Mouse (Mus musculus): Measurements from ENCODE around the gene Ccdc146. TPM values are rescaled to one million over a fixed set of nuclear protein-coding genes. Genes with fewer than 3 reads are reported as not detected.

Gene Ccdc146
- 0.29 TPM in 1 of 2 replicates, not detected in the other for polyA plus RNA-seq (2015; fragmentation: Nextera tagmentation; extraction: Ambion mirVana)

- H3K4me3 ChIP-seq = peak within 1 kb of the TSS; percentile 78
- H3K4me2 ChIP-seq = peak within 1 kb of the TSS; percentile 92
- ATAC-seq (ENCODE audit: insufficient number of reproducible peaks, low FRiP score, low TSS enrichment, low read depth) = peak; percentile 100
- under 1% methylated on average over 68 of the region's 68 CpGs for WGBS
- peak within 1 kb of the TSS; percentile 43; the same call in 1 of the 2 replicates for H3K27ac ChIP-seq
- H3K36me3 ChIP-seq = no peaks in the 10 kb centered on the region
- no peaks in the 10 kb centered on the region for H3K27me3 ChIP-seq
- 0 out of 2 replicates have a peak, but pooled peaks cover 11% of the 10 kb centered on the region for H3K4me1 ChIP-seq
- no peaks in the 10 kb centered on the region for H3K9me3 ChIP-seq
- peak within 1 kb of the TSS; percentile 64 for H3K9ac ChIP-seq
Measured at GRCm38 (mm10) chr5:21424614-21425602, at the start of gene Ccdc146, which contains the start of gene Fam185a. Ccdc146 (minus strand) TSS chr5:21424677. Fam185a (plus strand) TSS chr5:21424958.

DNA sequence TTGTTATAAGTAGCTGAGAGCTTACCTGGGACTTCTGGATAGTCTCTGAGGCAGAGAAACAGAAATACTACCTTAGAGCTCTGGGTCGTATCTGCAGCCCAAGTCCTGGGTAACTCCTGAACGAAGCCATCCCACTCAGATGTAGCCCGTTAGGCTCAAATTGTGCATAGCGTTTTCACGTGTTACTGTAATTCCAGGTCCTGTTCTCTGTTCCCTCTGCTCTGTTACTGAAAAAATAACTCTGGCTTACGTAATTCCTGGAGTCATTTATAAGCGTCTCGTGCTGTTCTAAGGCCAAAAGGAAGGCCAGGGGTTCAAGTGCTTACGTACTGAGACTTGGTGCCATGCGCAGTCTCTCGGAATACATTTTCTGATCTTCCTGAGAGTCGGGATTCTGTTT lies 43.6 kb upstream of the Ccdc146 start:
- no peak for ATAC-seq (ENCODE audit: insufficient number of reproducible peaks, low FRiP score, low TSS enrichment, low read depth)
- no peaks in the 10 kb centered on the region for H3K9me3 ChIP-seq
- no peaks in the 10 kb centered on the region for H3K36me3 ChIP-seq
- H3K4me2 ChIP-seq = no peak overlapping the region
- H3K4me3 ChIP-seq = no peak overlapping the region
- H3K4me1 ChIP-seq = peaks cover 3% of the 10 kb centered on the region; the same call in 1 of the 2 replicates
- H3K27ac ChIP-seq = 0 out of 2 replicates have a peak overlapping the region, but pooled peaks have one; percentile 11
- H3K9ac ChIP-seq = no peak overlapping the region
- 59% methylated on average over 12 of the region's 12 CpGs for WGBS
- H3K27me3 ChIP-seq = no peaks in the 10 kb centered on the region

DNA sequence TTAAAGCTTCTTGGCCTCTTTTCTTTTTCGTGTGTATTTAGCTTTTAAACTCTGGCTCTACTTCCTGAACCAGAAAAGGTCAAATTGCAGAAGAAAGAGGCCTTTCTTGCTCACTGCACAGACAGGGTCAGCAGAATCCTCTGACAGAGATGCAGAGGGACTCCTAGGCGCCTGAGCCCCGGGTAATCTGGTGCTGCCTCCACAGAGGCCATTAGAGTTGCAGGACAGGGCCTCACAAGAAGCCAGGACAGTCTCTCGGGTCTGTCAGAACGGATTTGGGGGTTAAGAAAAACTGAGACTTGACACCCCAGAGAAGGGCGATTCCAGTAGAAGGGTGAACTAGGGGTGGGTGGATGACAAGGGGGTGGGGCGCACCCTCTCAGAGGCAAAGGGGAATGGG lies 42.9 kb upstream of the Ccdc146 start:
- Histone ChIP-seq H3K4me1 (peaks cover 3% of the 10 kb centered on the region; the same call in 1 of the 2 replicates), H3K4me3 (no peak overlapping the region), H3K9me3 (no peaks in the 10 kb centered on the region), H3K27ac (peak overlapping the region; percentile 50; the same call in 1 of the 2 replicates), H3K9ac (no peak overlapping the region), H3K27me3 (no peaks in the 10 kb centered on the region), H3K4me2 (no peak overlapping the region), H3K36me3 (no peaks in the 10 kb centered on the region)
- ATAC-seq (ENCODE audit: insufficient number of reproducible peaks, low FRiP score, low TSS enrichment, low read depth) = no peak
- WGBS = 63% methylated on average over 7 of the region's 7 CpGs

DNA sequence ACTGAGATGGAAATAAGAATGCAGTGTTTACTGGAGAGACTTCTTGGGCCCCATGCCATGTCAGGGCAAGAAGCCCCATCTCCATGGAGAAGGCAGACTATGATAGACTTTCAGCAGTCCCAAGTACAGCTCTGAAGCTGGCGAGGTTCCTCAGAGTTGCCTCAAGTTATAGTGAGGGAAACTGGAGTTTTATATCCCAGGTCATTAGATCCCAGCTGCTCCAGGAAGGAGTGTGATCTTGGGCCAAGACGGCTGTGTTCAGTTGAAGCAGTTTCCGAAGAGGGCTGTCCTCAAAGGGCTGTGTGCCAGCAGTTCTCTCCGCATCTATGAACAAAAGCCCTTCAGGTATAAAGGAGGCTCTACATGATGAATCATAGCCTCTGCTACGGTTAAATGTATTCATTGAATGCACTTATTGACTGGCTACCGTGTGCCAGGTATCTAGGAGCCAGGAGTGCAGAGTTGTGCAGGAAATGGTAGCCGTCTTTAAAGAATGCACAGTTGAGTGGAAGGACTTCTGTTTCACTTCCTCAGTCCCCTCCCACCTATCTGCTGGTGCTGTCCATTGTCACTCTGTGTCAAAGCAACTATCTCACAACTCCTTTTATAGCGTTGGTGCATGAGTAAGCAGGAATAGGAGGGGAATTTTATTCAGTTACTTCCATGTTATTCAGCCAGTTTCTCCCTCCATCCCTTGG lies 16.5 kb upstream of the Ccdc146 start:
- Histone ChIP-seq H3K27me3 (no peaks in the 10 kb centered on the region), H3K9ac (no peak overlapping the region), H3K27ac (peak overlapping the region; percentile 33), H3K4me2 (no peak overlapping the region), H3K4me1 (peaks cover 20% of the 10 kb centered on the region), H3K4me3 (no peak overlapping the region), H3K36me3 (no peaks in the 10 kb centered on the region), H3K9me3 (no peaks in the 10 kb centered on the region)
- 35% methylated on average over 8 of the region's 8 CpGs for WGBS
- peak; percentile 84 for ATAC-seq (ENCODE audit: insufficient number of reproducible peaks, low FRiP score, low TSS enrichment, low read depth)

- ATAC-seq (ENCODE audit: insufficient number of reproducible peaks, low FRiP score, low TSS enrichment, low read depth) = no peak
- WGBS = 68% methylated on average over 7 of the region's 7 CpGs
- H3K4me3 ChIP-seq = no peak overlapping the region
Measured at GRCm38 (mm10) chr5:21439446-21440110, 15.1 kb upstream of the Ccdc146 start.

DNA sequence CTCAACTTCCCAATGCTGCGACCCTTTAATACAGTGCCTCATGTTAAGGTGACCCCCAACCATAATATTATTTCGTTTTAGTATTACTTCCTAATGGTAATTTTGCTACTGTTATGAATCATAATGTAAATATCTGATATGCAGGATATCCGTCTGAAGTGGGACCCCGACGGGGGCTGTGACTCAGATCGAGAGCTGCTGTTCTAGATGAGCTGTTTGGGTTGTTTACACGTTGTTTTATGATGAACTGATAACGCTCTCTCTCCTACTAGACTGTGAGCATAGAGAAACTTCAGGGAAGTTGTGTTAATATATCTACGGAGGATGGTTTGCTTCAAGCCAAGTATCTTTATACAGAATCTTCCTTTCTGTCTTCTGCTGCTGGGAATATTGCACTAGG lies 14.0 kb upstream of the Ccdc146 start:
- 90% methylated on average over 9 of the region's 9 CpGs for WGBS
- Histone ChIP-seq H3K9me3 (no peaks in the 10 kb centered on the region), H3K4me3 (no peak overlapping the region), H3K4me2 (no peak overlapping the region), H3K4me1 (peaks cover 22% of the 10 kb centered on the region), H3K27me3 (no peaks in the 10 kb centered on the region), H3K36me3 (no peaks in the 10 kb centered on the region; the same call in 1 of the 2 replicates), H3K27ac (no peak overlapping the region), H3K9ac (no peak overlapping the region)
- ATAC-seq (ENCODE audit: insufficient number of reproducible peaks, low FRiP score, low TSS enrichment, low read depth) = no peak

More at GRCm38 (mm10) chr5:21439446-21440110, 15.1 kb upstream of the Ccdc146 start:
- H3K27me3 ChIP-seq = no peaks in the 10 kb centered on the region
- H3K36me3 ChIP-seq = no peaks in the 10 kb centered on the region; the same call in 1 of the 2 replicates
- H3K4me1 ChIP-seq = peaks cover 20% of the 10 kb centered on the region
- no peaks in the 10 kb centered on the region for H3K9me3 ChIP-seq
- H3K9ac ChIP-seq = no peak overlapping the region
- no peak overlapping the region for H3K4me2 ChIP-seq
- no peak overlapping the region for H3K27ac ChIP-seq

DNA sequence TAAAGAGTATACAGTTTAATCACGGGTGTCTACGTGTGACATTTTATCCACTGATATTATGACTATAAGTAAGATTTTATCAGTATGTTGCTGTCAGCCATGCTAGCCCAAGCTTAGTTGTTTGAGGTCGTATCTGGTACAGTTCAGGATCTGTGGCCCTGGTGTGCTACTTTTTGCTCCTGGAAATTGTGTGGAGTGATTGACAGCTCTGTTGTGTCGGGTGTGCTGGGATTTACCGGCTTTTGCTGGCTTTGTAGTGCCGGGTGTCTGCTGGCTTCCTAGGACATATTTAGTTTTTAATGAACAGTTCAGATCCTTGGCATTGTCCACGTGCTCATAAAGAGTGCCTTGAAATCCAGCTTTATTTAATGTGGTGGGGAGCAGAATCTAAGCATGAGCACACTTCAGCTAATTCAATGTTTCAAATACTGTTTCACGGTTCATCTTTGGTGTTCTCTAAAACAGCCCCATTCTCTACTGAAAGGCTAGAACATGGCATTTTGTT lies 12.0 kb upstream of the Ccdc146 start:
- Histone ChIP-seq H3K27me3 (no peaks in the 10 kb centered on the region), H3K9me3 (no peaks in the 10 kb centered on the region), H3K4me2 (no peak overlapping the region), H3K27ac (no peak overlapping the region), H3K36me3 (no peaks in the 10 kb centered on the region; the same call in 1 of the 2 replicates), H3K4me3 (no peak overlapping the region), H3K4me1 (peaks cover 19% of the 10 kb centered on the region), H3K9ac (no peak overlapping the region)
- ATAC-seq (ENCODE audit: insufficient number of reproducible peaks, low FRiP score, low TSS enrichment, low read depth) = no peak
- WGBS = 62% methylated on average over 8 of the region's 8 CpGs

DNA sequence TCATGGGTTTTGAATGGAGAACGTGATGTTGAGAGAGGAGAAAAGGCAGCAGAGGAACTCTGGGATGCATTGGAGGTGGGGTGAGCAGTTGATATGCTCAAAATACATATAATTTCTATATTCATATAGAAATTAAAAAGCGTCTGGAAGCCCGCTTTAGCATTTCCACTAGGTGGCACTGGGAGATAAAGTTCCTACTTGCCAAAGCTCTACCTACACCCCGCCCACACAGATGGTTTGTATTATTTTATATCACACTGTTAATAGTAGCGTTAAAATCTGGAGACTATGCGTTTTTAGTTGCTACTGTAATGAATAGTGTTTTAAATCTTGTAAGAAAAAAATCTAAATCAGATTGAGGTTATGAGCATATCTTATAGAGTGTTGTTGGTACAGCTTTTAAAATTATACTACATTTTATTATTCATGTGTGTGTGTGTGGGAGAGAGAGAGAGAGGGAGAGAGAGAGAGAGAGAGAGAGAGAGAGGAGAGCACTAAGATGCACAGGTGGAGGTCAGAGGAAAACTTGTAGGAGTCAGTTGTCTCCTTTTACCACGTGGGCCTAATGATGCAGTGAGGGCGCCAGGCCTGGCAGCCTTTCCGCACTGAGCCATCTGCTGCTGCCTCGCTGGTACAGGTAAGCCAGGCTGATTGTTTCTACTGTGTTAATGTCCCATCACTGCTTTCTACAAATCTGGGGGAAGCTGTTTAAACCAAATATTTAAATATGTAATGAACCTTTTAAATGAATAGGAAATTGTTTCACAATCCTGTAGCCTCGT lies 9.9 kb upstream of the Ccdc146 start:
- H3K27me3 ChIP-seq = no peaks in the 10 kb centered on the region
- 43% methylated on average over 11 of the region's 11 CpGs for WGBS
- H3K27ac ChIP-seq = no peak overlapping the region
- peaks cover 2% of the 10 kb centered on the region; the same call in 1 of the 2 replicates for H3K4me1 ChIP-seq
- ATAC-seq (ENCODE audit: insufficient number of reproducible peaks, low FRiP score, low TSS enrichment, low read depth) = peak; percentile 71; the same call in 1 of the 2 replicates
- H3K4me2 ChIP-seq = no peak overlapping the region
- H3K9ac ChIP-seq = no peak overlapping the region
- no peaks in the 10 kb centered on the region; the same call in 1 of the 2 replicates for H3K36me3 ChIP-seq
- no peak overlapping the region for H3K4me3 ChIP-seq
- no peaks in the 10 kb centered on the region for H3K9me3 ChIP-seq

- Histone ChIP-seq H3K4me1 (0 out of 2 replicates have a peak, but pooled peaks cover 11% of the 10 kb centered on the region), H3K36me3 (no peaks in the 10 kb centered on the region), H3K27me3 (no peaks in the 10 kb centered on the region), H3K4me2 (no peak overlapping the region), H3K9ac (no peak overlapping the region), H3K4me3 (no peak overlapping the region), H3K9me3 (no peaks in the 10 kb centered on the region), H3K27ac (no peak overlapping the region)
- 94% methylated on average over 6 of the region's 6 CpGs for WGBS
- ATAC-seq (ENCODE audit: insufficient number of reproducible peaks, low FRiP score, low TSS enrichment, low read depth) = no peak
Measured at GRCm38 (mm10) chr5:21426666-21427065, 2.2 kb upstream of the Ccdc146 start.

GRCm38 (mm10) chr5:21420609-21421008 lies 3.9 kb downstream of the Ccdc146 start:
- Histone ChIP-seq H3K4me1 (0 out of 2 replicates have a peak, but pooled peaks cover 2% of the 10 kb centered on the region), H3K4me3 (no peak overlapping the region), H3K27me3 (no peaks in the 10 kb centered on the region), H3K9ac (no peak overlapping the region), H3K27ac (no peak overlapping the region), H3K9me3 (no peaks in the 10 kb centered on the region), H3K4me2 (no peak overlapping the region), H3K36me3 (no peaks in the 10 kb centered on the region)
- no peak for ATAC-seq (ENCODE audit: insufficient number of reproducible peaks, low FRiP score, low TSS enrichment, low read depth)
- WGBS = 33% methylated on average over 1 of the region's 1 CpGs
